Mouse (Mus musculus) lung, postnatal 4 days (tissue): Measurements from ENCODE around the gene Slc35b2.
A peak's percentile ranks its signal among the peaks of the same experiment; 100 is the strongest.

Experiments
- DNase-seq, 2 experiments: peaks; one replicate each; pipeline ENCODE4 v3.0.0; 2021

The Slc35b2 gene

GRCm38 (mm10) chr17:45585725-45586448 is 22.2 kb downstream of the Slc35b2 start:
- DNase-seq: no peak

GRCm38 (mm10) chr17:45586449-45586837 is 22.8 kb downstream of the Slc35b2 start:
- DNase-seq: no peak

- no peak for DNase-seq
These were observed 24.7 kb downstream of the Slc35b2 start for GRCm38 (mm10) chr17:45588370-45588769.

- DNase-seq: no peak
These were observed 25.6 kb downstream of the Slc35b2 start for GRCm38 (mm10) chr17:45589236-45589635.

- DNase-seq: no peak
These were observed 26.2 kb downstream of the Slc35b2 start for GRCm38 (mm10) chr17:45589844-45590243.

- no peak for DNase-seq
These were observed 26.7 kb downstream of the Slc35b2 start for GRCm38 (mm10) chr17:45590410-45590809.

- DNase-seq: peak in 1 of 2 experiments; percentile 4
These were observed 28.3 kb downstream of the Slc35b2 start for GRCm38 (mm10) chr17:45591701-45592605.

- peak; percentile 26 to 77 for DNase-seq
These were observed 29.1 kb downstream of the Slc35b2 start for GRCm38 (mm10) chr17:45592606-45593431.

GRCm38 (mm10) chr17:45593479-45593878 is 29.8 kb downstream of the Slc35b2 start:
- DNase-seq: no peak

GRCm38 (mm10) chr17:45594195-45594594 is 30.5 kb downstream of the Slc35b2 start:
- no peak for DNase-seq

GRCm38 (mm10) chr17:45594881-45595735 is 31.4 kb downstream of the Slc35b2 start:
- DNase-seq: peak; percentile 87 to 89

- DNase-seq: no peak
These were observed 32.2 kb downstream of the Slc35b2 start for GRCm38 (mm10) chr17:45595736-45596390.

- DNase-seq: peak; percentile 85 to 89
These were observed 33.1 kb downstream of the Slc35b2 start for GRCm38 (mm10) chr17:45596631-45597396.

GRCm38 (mm10) chr17:45597787-45598186 is 34.1 kb downstream of the Slc35b2 start:
- DNase-seq: peak; percentile 48 to 63

- DNase-seq: no peak
These were observed 34.7 kb downstream of the Slc35b2 start for GRCm38 (mm10) chr17:45598376-45598775.

- no peak for DNase-seq
These were observed 35.2 kb downstream of the Slc35b2 start for GRCm38 (mm10) chr17:45598891-45599290.

GRCm38 (mm10) chr17:45599446-45600242 is 36.0 kb downstream of the Slc35b2 start, which contains the start of gene Slc29a1:
Gene Slc29a1, minus strand, starts transcription at chr17:45599606.
- peak; percentile 78 to 83 for DNase-seq

- DNase-seq: no peak
These were observed 36.6 kb downstream of the Slc35b2 start for GRCm38 (mm10) chr17:45600267-45600666.

GRCm38 (mm10) chr17:45601325-45601724 is 37.7 kb downstream of the Slc35b2 start:
- no peak for DNase-seq

- DNase-seq: no peak
These were observed 38.2 kb downstream of the Slc35b2 start, which contains the start of gene Mymx for GRCm38 (mm10) chr17:45601877-45602304. Gene Mymx, minus strand, starts transcription at chr17:45602102.
